ENCODE assay signal across 23 mouse cellular contexts in genomic region chr1:39078584-39079315, GRCm38 (mm10).
DNase-seq lines count a peak whose midpoint lies in the region; ATAC-seq and TF ChIP-seq lines count a peak whose summit lies in the region.
"Had no signal": no experiment of that assay in that cellular context is flagged by ENCODE, and none has a peak within 500 bp of the region (broad histone marks: within the 10 kb centered on the region; RNA-seq: fewer than 3 reads in every experiment).

No protein-coding gene starts in this region.

- no peaks in the 10 kb centered on the region for H3K79me2 ChIP-seq in CH12.LX (replicated peaks; ENCODE audit: control insufficient read depth, extremely low read depth, insufficient read depth, poor library complexity, severe bottlenecking)

- no peak for ATAC-seq in stomach, postnatal 0 days (ENCODE audit: low FRiP score, low TSS enrichment)
- ATAC-seq: activated CD4-positive, CD25-positive, alpha-beta regulatory T cell, adult 4 months; CD4-positive, CD25-positive, alpha-beta regulatory T cell, adult 4 months; forebrain, postnatal 0 days; intestine, embryonic 16.5 days; midbrain, embryonic 13.5 days had no signal

- no peaks in the 10 kb centered on the region for H3K27me3 ChIP-seq in CH12.LX (replicated peaks)
- H3K27me3 ChIP-seq in stomach, postnatal 0 days (ENCODE audit: control insufficient read depth, insufficient read depth, low read length): no peaks in the 10 kb centered on the region
- H3K27me3 ChIP-seq: embryonic facial prominence, embryonic 15.5 days; hindbrain, embryonic 15.5 days; limb, embryonic 12.5 days; midbrain, embryonic 13.5 days; neural tube, embryonic 12.5 days had no signal

- H3K4me3 ChIP-seq in CH12.LX (replicated peaks in 1 of 3; ENCODE audit: low read depth in 2 of 3, low read length in 2 of 3, poor library complexity in 1 of 3): no peak overlapping the region
- H3K4me3 ChIP-seq in stomach, postnatal 0 days (ENCODE audit: low read depth, low read length): no peak overlapping the region
- H3K4me3 ChIP-seq: embryonic facial prominence, embryonic 15.5 days; hindbrain, embryonic 15.5 days; limb, embryonic 12.5 days; midbrain, embryonic 13.5 days; neural tube, embryonic 12.5 days had no signal

- TF ChIP-seq EP300 in CH12.LX (IDR thresholded peaks at IDR 0.05; ENCODE audit: low read length): no peak
- no peak for TF ChIP-seq EP300 in stomach, postnatal 0 days (optimal IDR thresholded peaks at IDR 0.05)

- no peaks in the 10 kb centered on the region for H3K9me3 ChIP-seq in CH12.LX (replicated peaks; ENCODE audit: low read length)
- H3K9me3 ChIP-seq in stomach, postnatal 0 days (ENCODE audit: control insufficient read depth, low read length): no peaks in the 10 kb centered on the region
- H3K9me3 ChIP-seq: embryonic facial prominence, embryonic 15.5 days; G1E; hindbrain, embryonic 15.5 days; midbrain, embryonic 13.5 days; neural tube, embryonic 12.5 days had no signal

- intact Hi-C loops in heart, postnatal 14 days (cut with DNase I): no loop called here

- 76% methylated on average over 4 of the region's 4 CpGs for WGBS in stomach, postnatal 0 days

- no peak for TF ChIP-seq RAD21 in CH12.LX (IDR thresholded peaks at IDR 0.05; ENCODE audit: low read depth, low read length)

- H3K9ac ChIP-seq in CH12.LX (ENCODE audit: insufficient read depth, low read depth): no peak overlapping the region
- no peak overlapping the region for H3K9ac ChIP-seq in stomach, postnatal 0 days (ENCODE audit: low read length)
- H3K9ac ChIP-seq: embryonic facial prominence, embryonic 15.5 days; forebrain, postnatal 0 days; hindbrain, embryonic 15.5 days; limb, embryonic 12.5 days; midbrain, embryonic 13.5 days; neural tube, embryonic 12.5 days had no signal

- dilution Hi-C loops in CH12.LX (cut with MboI; ENCODE audit: extremely low pct_ligation_motif_present, extremely low pct_unique_long_range_greater_than_20kb, low sequenced_read_pairs): no loop called here

- H3K4me2 ChIP-seq in CH12.LX (ENCODE audit: insufficient read depth, low read depth, poor library complexity, severe bottlenecking): no peak overlapping the region
- H3K4me2 ChIP-seq in stomach, postnatal 0 days (replicated peaks; ENCODE audit: low read depth): no peak overlapping the region
- H3K4me2 ChIP-seq: embryonic facial prominence, embryonic 15.5 days; hindbrain, embryonic 15.5 days; limb, embryonic 12.5 days; midbrain, embryonic 13.5 days; neural tube, embryonic 12.5 days had no signal

- H3K36me3 ChIP-seq in CH12.LX (replicated peaks in 1 of 2; ENCODE audit: control insufficient read depth in 1 of 2, insufficient read depth in 1 of 2, low read length in 1 of 2): no peaks in the 10 kb centered on the region
- H3K36me3 ChIP-seq in stomach, postnatal 0 days (ENCODE audit: control insufficient read depth, insufficient read depth, low read length): no peaks in the 10 kb centered on the region
- H3K36me3 ChIP-seq: embryonic facial prominence, embryonic 15.5 days; G1E; hindbrain, embryonic 15.5 days; limb, embryonic 12.5 days; midbrain, embryonic 13.5 days; neural tube, embryonic 12.5 days had no signal

- H3K4me1 ChIP-seq in CH12.LX (ENCODE audit: control insufficient read depth in 1 of 2, insufficient read depth in 2 of 2): peaks cover 0 to 10% of the 10 kb centered on the region in 2 experiments; a peak in 2 of 4 replicates
- H3K4me1 ChIP-seq in stomach, postnatal 0 days (replicated peaks; ENCODE audit: control insufficient read depth, insufficient read depth): no peaks in the 10 kb centered on the region
- H3K4me1 ChIP-seq: embryonic facial prominence, embryonic 15.5 days; hindbrain, embryonic 15.5 days; midbrain, embryonic 13.5 days; neural tube, embryonic 12.5 days had no signal

- no peak for TF ChIP-seq POLR2A in CH12.LX (IDR thresholded peaks at IDR 0.05; ENCODE audit: low read depth, low read length)

- H3K27ac ChIP-seq in CH12.LX (ENCODE audit: insufficient read depth, low read depth): no peak overlapping the region
- no peak overlapping the region for H3K27ac ChIP-seq in stomach, postnatal 0 days (replicated peaks)
- H3K27ac ChIP-seq: embryonic facial prominence, embryonic 15.5 days; hindbrain, embryonic 15.5 days; limb, embryonic 12.5 days; midbrain, embryonic 13.5 days; neural tube, embryonic 12.5 days had no signal

- no peak for TF ChIP-seq CTCF in CH12.LX (conservative IDR thresholded peaks at IDR 0.05 in 1 of 2, IDR thresholded peaks at IDR 0.05 in 1 of 2; ENCODE audit: low read depth in 2 of 2, low read length in 2 of 2)
- TF ChIP-seq CTCF in stomach, postnatal 0 days (IDR thresholded peaks at IDR 0.05; ENCODE audit: low read depth): no peak

- DNase-seq in adrenal gland, postnatal 14 days: peak; percentile 31
- DNase-seq in adrenal gland, postnatal 10 days: no peak
- DNase-seq in CH12.LX (ENCODE audit: extremely low read depth): peak; percentile 17
- peak; percentile 45 for DNase-seq in gastrocnemius, postnatal 25 days
- DNase-seq in heart, postnatal 14 days: peak; percentile 41 to 62
- DNase-seq in stomach, postnatal 0 days (ENCODE audit: low spot score): no peak
- no peak for DNase-seq in cerebellum, adult 9-10 months
- DNase-seq in lung, adult 18-20 months: no peak
- DNase-seq: adrenal gland, postnatal 25 days; cerebellum, adult 18-20 months; forebrain, postnatal 0 days; lung, postnatal 10 days; right cerebral cortex, adult 18-20 months; thymus, adult 18-20 months had no signal

- in situ Hi-C loops in CH12.LX (cut with MboI; ENCODE audit: low pct_ligation_motif_present, low pct_unique_long_range_greater_than_20kb, low sequenced_read_pairs): no loop called here

TF ChIP-seq in CH12.LX, 34 proteins besides CTCF, POLR2A, EP300 and RAD21:
- TF ChIP-seq RCOR1 (conservative IDR thresholded peaks at IDR 0.05; ENCODE audit: low read depth, low read length) (no peak), BHLHE40 (IDR thresholded peaks at IDR 0.05; ENCODE audit: low read depth, low read length) (no peak), KAT2A (IDR thresholded peaks at IDR 0.05; ENCODE audit: insufficient replicate concordance, low read length) (no peak), HCFC1 (IDR thresholded peaks at IDR 0.05; ENCODE audit: low read depth, low read length) (no peak), GABPA (IDR thresholded peaks at IDR 0.05; ENCODE audit: insufficient replicate concordance, low read depth, low read length) (no peak), UBTF (IDR thresholded peaks at IDR 0.05; ENCODE audit: low read depth, low read length) (no peak), NELFE (IDR thresholded peaks at IDR 0.05; ENCODE audit: low read depth, low read length) (no peak), USF2 (conservative IDR thresholded peaks at IDR 0.05; ENCODE audit: low read depth, low read length) (no peak), IRF4 (IDR thresholded peaks at IDR 0.05; ENCODE audit: low read depth, low read length) (no peak), SMC3 (IDR thresholded peaks at IDR 0.05; ENCODE audit: low read depth, low read length) (no peak), SIN3A (IDR thresholded peaks at IDR 0.05; ENCODE audit: low read length) (no peak), MAFK (IDR thresholded peaks at IDR 0.05; ENCODE audit: insufficient replicate concordance, low read length) (no peak)

Comparison
In these comparisons a context has a peak if more than half of its experiments do, and no peak if none do; other contexts are left out.
1. DNase-seq: peak in adrenal gland, postnatal 14 days (single experiment), CH12.LX (single experiment), gastrocnemius, postnatal 25 days (single experiment) and heart, postnatal 14 days (2 of 2); none in adrenal gland, postnatal 10 days (single experiment), stomach, postnatal 0 days (single experiment), cerebellum, adult 9-10 months (single experiment) and lung, adult 18-20 months (0 of 2).